Mouse (Mus musculus): Measurements from ENCODE around the gene Nhsl2. TPM values are rescaled to one million over a fixed set of nuclear protein-coding genes. Genes with fewer than 3 reads are reported as not detected.

Gene Nhsl2
- polyA plus RNA-seq, 1 experiment from 2014 or later = 10.5 TPM

GRCm38 (mm10) chrX:101863666-101864378, 14.6 kb downstream of the Nhsl2 start:
- ATAC-seq (ENCODE audit: insufficient read depth, low FRiP score) = no peak
- 57% methylated on average over 4 of the region's 4 CpGs for WGBS
- Histone ChIP-seq H3K4me1 (ENCODE audit: control insufficient read depth, insufficient read depth, low read length) (no peaks in the 10 kb centered on the region), H3K36me3 (ENCODE audit: control insufficient read depth, insufficient read depth, low read length) (no peaks in the 10 kb centered on the region), H3K4me2 (ENCODE audit: low read depth, low read length) (no peak overlapping the region), H3K27me3 (ENCODE audit: control insufficient read depth, insufficient read depth, low read length) (peaks cover 12% of the 10 kb centered on the region; the same call in 1 of the 2 replicates), H3K4me3 (replicated peaks; ENCODE audit: low read length) (no peak overlapping the region), H3K9ac (ENCODE audit: low read length) (no peak overlapping the region), H3K27ac (ENCODE audit: low read length) (no peak overlapping the region), H3K9me3 (replicated peaks; ENCODE audit: control insufficient read depth, low read length) (no peaks in the 10 kb centered on the region)

- Histone ChIP-seq H3K27ac (ENCODE audit: low read length) (no peak overlapping the region), H3K9ac (ENCODE audit: low read length) (no peak overlapping the region), H3K9me3 (replicated peaks; ENCODE audit: control insufficient read depth, low read length) (no peaks in the 10 kb centered on the region), H3K4me2 (ENCODE audit: low read depth, low read length) (no peak overlapping the region), H3K4me3 (replicated peaks; ENCODE audit: low read length) (no peak overlapping the region), H3K27me3 (ENCODE audit: control insufficient read depth, insufficient read depth, low read length) (peaks cover 17% of the 10 kb centered on the region; the same call in 1 of the 2 replicates), H3K4me1 (ENCODE audit: control insufficient read depth, insufficient read depth, low read length) (no peaks in the 10 kb centered on the region), H3K36me3 (ENCODE audit: control insufficient read depth, insufficient read depth, low read length) (no peaks in the 10 kb centered on the region)
- ATAC-seq (ENCODE audit: insufficient read depth, low FRiP score) = no peak
- WGBS = 53% methylated on average over 5 of the region's 5 CpGs
Measured at GRCm38 (mm10) chrX:101864788-101865187, 15.6 kb downstream of the Nhsl2 start.

GRCm38 (mm10) chrX:101874147-101874546, 25.0 kb downstream of the Nhsl2 start:
- no peak for ATAC-seq (ENCODE audit: insufficient read depth, low FRiP score)
- Histone ChIP-seq H3K9me3 (replicated peaks; ENCODE audit: control insufficient read depth, low read length) (no peaks in the 10 kb centered on the region), H3K4me2 (ENCODE audit: low read depth, low read length) (no peak overlapping the region), H3K9ac (ENCODE audit: low read length) (no peak overlapping the region), H3K36me3 (ENCODE audit: control insufficient read depth, insufficient read depth, low read length) (no peaks in the 10 kb centered on the region), H3K27ac (ENCODE audit: low read length) (no peak overlapping the region), H3K4me3 (replicated peaks; ENCODE audit: low read length) (no peak overlapping the region), H3K27me3 (ENCODE audit: control insufficient read depth, insufficient read depth, low read length) (peaks cover 9% of the 10 kb centered on the region), H3K4me1 (ENCODE audit: control insufficient read depth, insufficient read depth, low read length) (no peaks in the 10 kb centered on the region)
- 50% methylated on average over 3 of the region's 3 CpGs for WGBS

- H3K4me1 ChIP-seq (ENCODE audit: control insufficient read depth, insufficient read depth, low read length) = no peaks in the 10 kb centered on the region
- peaks cover 5% of the 10 kb centered on the region for H3K27me3 ChIP-seq (ENCODE audit: control insufficient read depth, insufficient read depth, low read length)
- WGBS = 39% methylated on average over 2 of the region's 2 CpGs
- no peak overlapping the region for H3K4me3 ChIP-seq (replicated peaks; ENCODE audit: low read length)
- H3K36me3 ChIP-seq (ENCODE audit: control insufficient read depth, insufficient read depth, low read length) = no peaks in the 10 kb centered on the region
- H3K27ac ChIP-seq (ENCODE audit: low read length) = no peak overlapping the region
- H3K9ac ChIP-seq (ENCODE audit: low read length) = no peak overlapping the region
- ATAC-seq (ENCODE audit: insufficient read depth, low FRiP score) = no peak
- H3K9me3 ChIP-seq (replicated peaks; ENCODE audit: control insufficient read depth, low read length) = no peaks in the 10 kb centered on the region
- H3K4me2 ChIP-seq (ENCODE audit: low read depth, low read length) = no peak overlapping the region
Measured at GRCm38 (mm10) chrX:101874901-101875300, 25.7 kb downstream of the Nhsl2 start.

GRCm38 (mm10) chrX:101876136-101876535, 27.0 kb downstream of the Nhsl2 start:
- Histone ChIP-seq H3K9ac (ENCODE audit: low read length) (no peak overlapping the region), H3K9me3 (replicated peaks; ENCODE audit: control insufficient read depth, low read length) (no peaks in the 10 kb centered on the region), H3K4me3 (replicated peaks; ENCODE audit: low read length) (no peak overlapping the region), H3K36me3 (ENCODE audit: control insufficient read depth, insufficient read depth, low read length) (no peaks in the 10 kb centered on the region), H3K4me1 (ENCODE audit: control insufficient read depth, insufficient read depth, low read length) (no peaks in the 10 kb centered on the region), H3K4me2 (ENCODE audit: low read depth, low read length) (no peak overlapping the region), H3K27ac (ENCODE audit: low read length) (no peak overlapping the region), H3K27me3 (ENCODE audit: control insufficient read depth, insufficient read depth, low read length) (peaks cover 5% of the 10 kb centered on the region)
- no peak for ATAC-seq (ENCODE audit: insufficient read depth, low FRiP score)
- 42% methylated on average over 2 of the region's 2 CpGs for WGBS

GRCm38 (mm10) chrX:101877840-101878239, 28.7 kb downstream of the Nhsl2 start:
- no peak overlapping the region for H3K27ac ChIP-seq (ENCODE audit: low read length)
- 67% methylated on average over 4 of the region's 4 CpGs for WGBS

GRCm38 (mm10) chrX:101878546-101878945, 29.4 kb downstream of the Nhsl2 start:
- Histone ChIP-seq H3K27ac (ENCODE audit: low read length) (no peak overlapping the region), H3K9me3 (replicated peaks; ENCODE audit: control insufficient read depth, low read length) (no peaks in the 10 kb centered on the region), H3K4me3 (replicated peaks; ENCODE audit: low read length) (no peak overlapping the region), H3K4me1 (ENCODE audit: control insufficient read depth, insufficient read depth, low read length) (no peaks in the 10 kb centered on the region), H3K9ac (ENCODE audit: low read length) (no peak overlapping the region), H3K36me3 (ENCODE audit: control insufficient read depth, insufficient read depth, low read length) (no peaks in the 10 kb centered on the region), H3K4me2 (ENCODE audit: low read depth, low read length) (no peak overlapping the region), H3K27me3 (ENCODE audit: control insufficient read depth, insufficient read depth, low read length) (peaks cover 5% of the 10 kb centered on the region)
- ATAC-seq (ENCODE audit: insufficient read depth, low FRiP score) = no peak
- 58% methylated on average over 4 of the region's 4 CpGs for WGBS

More at GRCm38 (mm10) chrX:101877840-101878239, 28.7 kb downstream of the Nhsl2 start:
- Histone ChIP-seq H3K4me2 (ENCODE audit: low read depth, low read length) (no peak overlapping the region), H3K4me1 (ENCODE audit: control insufficient read depth, insufficient read depth, low read length) (no peaks in the 10 kb centered on the region), H3K4me3 (replicated peaks; ENCODE audit: low read length) (no peak overlapping the region), H3K9ac (ENCODE audit: low read length) (no peak overlapping the region), H3K36me3 (ENCODE audit: control insufficient read depth, insufficient read depth, low read length) (no peaks in the 10 kb centered on the region), H3K27me3 (ENCODE audit: control insufficient read depth, insufficient read depth, low read length) (peaks cover 5% of the 10 kb centered on the region), H3K9me3 (replicated peaks; ENCODE audit: control insufficient read depth, low read length) (no peaks in the 10 kb centered on the region)
- no peak for ATAC-seq (ENCODE audit: insufficient read depth, low FRiP score)

- no peaks in the 10 kb centered on the region; the same call in 1 of the 2 replicates for H3K27me3 ChIP-seq (ENCODE audit: control insufficient read depth, insufficient read depth, low read length)
- H3K9ac ChIP-seq (ENCODE audit: low read length) = no peak overlapping the region
- no peaks in the 10 kb centered on the region for H3K4me1 ChIP-seq (ENCODE audit: control insufficient read depth, insufficient read depth, low read length)
- no peak overlapping the region for H3K4me3 ChIP-seq (replicated peaks; ENCODE audit: low read length)
- no peaks in the 10 kb centered on the region for H3K9me3 ChIP-seq (replicated peaks; ENCODE audit: control insufficient read depth, low read length)
- WGBS = 39% methylated on average over 3 of the region's 3 CpGs
- no peaks in the 10 kb centered on the region for H3K36me3 ChIP-seq (ENCODE audit: control insufficient read depth, insufficient read depth, low read length)
- peak overlapping the region; percentile 48; the same call in 1 of the 2 replicates for H3K27ac ChIP-seq (ENCODE audit: low read length)
- peak; percentile 64; the same call in 1 of the 2 replicates for ATAC-seq (ENCODE audit: insufficient read depth, low FRiP score)
- no peak overlapping the region for H3K4me2 ChIP-seq (ENCODE audit: low read depth, low read length)
Measured at GRCm38 (mm10) chrX:101882141-101882751, 33.1 kb downstream of the Nhsl2 start.

- H3K4me3 ChIP-seq (replicated peaks; ENCODE audit: low read length) = no peak overlapping the region
- 33% methylated on average over 4 of the region's 4 CpGs for WGBS
- ATAC-seq (ENCODE audit: insufficient read depth, low FRiP score) = no peak
- H3K4me2 ChIP-seq (ENCODE audit: low read depth, low read length) = no peak overlapping the region
- H3K36me3 ChIP-seq (ENCODE audit: control insufficient read depth, insufficient read depth, low read length) = no peaks in the 10 kb centered on the region
- no peak overlapping the region for H3K27ac ChIP-seq (ENCODE audit: low read length)
- no peaks in the 10 kb centered on the region for H3K4me1 ChIP-seq (ENCODE audit: control insufficient read depth, insufficient read depth, low read length)
- no peaks in the 10 kb centered on the region for H3K9me3 ChIP-seq (replicated peaks; ENCODE audit: control insufficient read depth, low read length)
- H3K9ac ChIP-seq (ENCODE audit: low read length) = no peak overlapping the region
- no peaks in the 10 kb centered on the region; the same call in 1 of the 2 replicates for H3K27me3 ChIP-seq (ENCODE audit: control insufficient read depth, insufficient read depth, low read length)
Measured at GRCm38 (mm10) chrX:101889384-101889783, 40.2 kb downstream of the Nhsl2 start.

Measured in stomach, embryonic 16.5 days (tissue).